Mouse (Mus musculus) testis, postnatal 10 days (tissue): ENCODE measurements at regions not wholly inside any gene's neighbourhood (a gene's known extent, or its start where the extent isn't known, plus 50 kb on each side); places are given as distances from the start of the nearest gene placed in this dataset.

Experiments used
- DNase-seq: peaks from one replicate; pipeline ENCODE4 v3.0.0; 2021; ENCODE audit warnings: low spot score

- DNase-seq, result no peak
These were observed 59.8 kb upstream of the Osmr start for GRCm38 (mm10) chr15:6934564-6934980.

GRCm38 (mm10) chr15:6941491-6941890 lies 66.7 kb upstream of the Osmr start:
- DNase-seq, result no peak

- DNase-seq, result no peak
These were observed 74.5 kb upstream of the Osmr start for GRCm38 (mm10) chr15:6949236-6949635.

- DNase-seq, result no peak
These were observed 74.9 kb upstream of the Osmr start for GRCm38 (mm10) chr15:6949686-6950085.

GRCm38 (mm10) chr15:6950503-6950902 lies 75.7 kb upstream of the Osmr start:
- DNase-seq, result no peak

DNA sequence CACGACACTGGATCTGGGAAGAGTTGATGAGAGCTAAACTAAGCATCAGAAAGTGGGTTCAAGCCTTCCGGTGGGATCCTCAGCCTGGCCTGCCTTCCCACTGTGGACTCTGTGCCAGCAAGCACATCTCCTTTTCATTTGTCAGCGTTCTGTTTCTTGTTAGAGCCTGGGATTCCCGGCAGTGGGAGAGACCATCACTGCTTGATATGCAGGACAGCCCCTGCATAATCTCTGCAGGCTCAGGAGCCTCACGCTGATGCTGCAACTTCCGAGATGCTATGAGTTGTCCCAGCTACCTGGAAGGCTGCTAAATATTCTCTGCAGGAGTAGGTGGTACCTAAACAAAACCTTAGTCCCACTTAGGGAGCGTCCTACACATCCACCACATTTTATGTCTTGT lies 78.8 kb upstream of the Osmr start:
- DNase-seq, result no peak

DNA sequence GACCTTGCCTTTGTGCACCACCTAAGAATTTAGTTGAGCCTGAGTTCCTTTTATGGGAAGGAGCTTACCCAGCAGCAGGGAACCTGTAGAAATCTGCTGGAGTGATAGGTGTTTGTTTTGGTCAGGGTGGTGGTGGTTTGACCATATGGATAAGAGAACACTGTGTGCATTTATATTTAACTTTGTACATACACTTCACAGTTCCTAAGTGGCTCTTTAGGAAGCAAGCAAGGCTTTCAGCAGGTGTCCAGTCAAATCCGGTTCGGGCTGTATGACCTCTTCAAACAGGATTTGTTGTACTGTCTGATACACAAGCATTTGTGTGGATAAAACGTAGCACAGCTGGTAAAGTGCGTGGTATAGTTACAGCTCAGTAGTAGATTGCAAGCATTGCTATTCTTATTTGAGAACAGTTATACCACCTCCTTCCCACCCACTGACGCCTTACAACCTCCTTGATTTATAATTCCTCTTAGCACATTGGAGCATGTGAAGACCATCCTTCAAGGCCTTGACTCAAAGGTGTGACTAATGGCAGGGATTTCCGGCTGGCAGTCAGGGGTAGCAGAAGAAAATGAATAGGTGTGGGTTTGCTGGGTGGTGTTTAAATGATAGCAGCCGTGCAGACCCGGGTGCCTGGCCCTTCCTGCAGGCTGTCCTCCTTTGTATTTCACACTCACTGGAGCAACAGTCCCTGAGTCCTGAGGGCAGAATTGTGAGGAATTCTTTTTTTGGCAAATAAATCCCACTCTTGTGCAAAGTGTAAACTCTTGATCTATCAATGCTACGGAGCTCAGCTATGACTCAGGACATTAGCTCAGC lies 79.4 kb upstream of the Osmr start:
- no peak for DNase-seq

DNA sequence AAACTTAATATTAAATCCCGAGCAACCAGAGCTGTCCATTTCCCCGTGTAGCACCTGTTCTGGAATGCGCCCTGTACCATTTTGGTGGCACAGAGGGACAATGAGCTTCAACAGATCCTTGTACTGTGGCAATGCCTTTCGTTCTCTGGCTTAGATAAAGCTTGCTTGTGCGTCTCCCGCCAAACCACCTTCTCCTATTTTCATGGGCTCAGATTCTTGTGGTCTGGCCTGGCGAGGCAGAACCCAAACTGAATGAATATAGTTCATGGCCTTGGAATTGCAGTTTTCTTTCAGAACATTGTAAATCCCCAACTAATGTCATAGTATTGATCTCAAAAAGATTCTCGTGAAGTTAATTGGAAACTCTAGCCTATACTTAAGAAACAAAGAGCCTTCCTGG lies 85.1 kb upstream of the Osmr start:
- no peak for DNase-seq

GRCm38 (mm10) chr15:6960753-6961746 lies 86.3 kb upstream of the Osmr start:
- DNase-seq, result no peak

DNA sequence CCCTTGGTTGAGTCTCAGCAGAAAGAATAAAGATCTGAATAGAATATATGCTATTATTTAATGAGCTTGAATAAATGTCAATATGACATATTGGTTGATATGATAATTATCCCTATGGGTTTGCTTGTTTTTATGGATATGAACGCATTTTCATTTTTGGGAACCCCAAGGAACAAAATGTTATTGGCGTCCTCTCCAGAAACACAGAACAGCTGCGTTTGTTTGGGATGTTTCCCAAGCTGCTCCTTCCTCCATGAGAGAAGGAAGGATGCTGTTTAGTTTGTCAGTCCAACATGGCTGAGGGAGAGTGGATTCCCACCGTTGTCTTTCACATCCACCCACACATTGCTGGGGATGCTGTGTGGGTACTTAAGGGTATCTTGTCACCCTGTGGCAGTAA lies 89.9 kb upstream of the Osmr start:
- DNase-seq, result no peak

DNA sequence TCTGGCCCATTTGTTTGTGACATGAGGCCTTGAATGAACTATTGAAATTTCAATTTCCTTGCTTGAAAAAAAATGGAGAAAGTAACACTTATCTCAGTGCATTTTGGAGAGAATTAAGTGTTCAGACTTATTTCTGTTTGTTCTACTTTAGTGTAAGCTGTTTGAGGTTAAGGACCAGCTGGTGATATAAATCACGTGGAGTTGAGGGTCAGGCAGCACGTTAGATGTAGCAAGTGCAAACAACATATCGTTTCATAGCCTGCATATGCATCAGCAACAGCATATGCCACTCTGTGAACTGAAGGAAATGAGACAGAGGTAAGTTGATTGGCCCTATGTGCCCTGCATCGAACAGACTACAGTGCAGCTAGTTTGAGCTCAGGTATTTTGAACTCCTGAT lies 90.7 kb upstream of the Osmr start:
- DNase-seq, result no peak

GRCm38 (mm10) chr15:6974410-6974809 lies 99.6 kb upstream of the Osmr start:
- DNase-seq, result no peak

DNA sequence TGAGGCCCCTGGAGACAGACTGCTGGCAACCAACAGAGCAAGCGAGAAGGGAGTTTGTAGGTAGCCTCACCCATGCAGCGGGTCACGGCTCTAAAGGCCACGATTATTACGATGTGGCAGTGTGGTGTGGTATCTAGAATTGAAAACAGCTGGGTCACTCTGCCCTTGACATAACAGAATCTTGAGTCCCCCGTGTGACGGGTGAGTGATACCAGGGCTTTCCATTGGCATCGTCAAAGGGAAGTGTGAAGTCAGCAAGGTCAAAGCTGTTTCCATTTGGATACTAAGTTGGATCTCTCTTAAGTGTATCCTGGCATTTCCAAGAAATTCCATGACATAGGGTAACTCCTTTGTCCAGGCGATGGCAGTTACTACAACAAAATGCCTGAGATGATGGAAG lies 106.7 kb upstream of the Osmr start:
- DNase-seq, result no peak

- no peak for DNase-seq
These were observed 107.1 kb upstream of the Lifr start for GRCm38 (mm10) chr15:6983320-6983719.

DNA sequence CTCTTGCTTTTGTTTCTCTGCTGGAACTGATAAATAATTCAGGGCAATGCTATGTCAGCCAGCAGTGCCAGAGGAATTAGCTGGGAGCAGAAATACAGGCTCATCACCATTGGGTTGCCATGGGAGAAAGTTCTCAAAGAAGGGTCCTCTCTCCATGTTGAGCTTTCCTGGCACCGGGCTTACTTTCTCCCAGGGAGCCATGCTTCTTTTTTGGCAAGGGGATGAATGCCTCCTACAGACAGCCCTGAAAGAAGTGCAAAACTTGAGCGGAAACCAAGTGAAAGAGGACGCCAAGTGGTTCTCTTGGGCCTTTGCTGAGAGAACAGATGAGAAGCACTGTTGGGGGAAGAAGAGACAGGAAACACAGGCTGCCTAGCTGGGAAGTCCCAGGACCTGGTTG lies 102.2 kb upstream of the Lifr start:
- no peak for DNase-seq

GRCm38 (mm10) chr15:6989094-6989493 lies 101.3 kb upstream of the Lifr start:
- no peak for DNase-seq

DNA sequence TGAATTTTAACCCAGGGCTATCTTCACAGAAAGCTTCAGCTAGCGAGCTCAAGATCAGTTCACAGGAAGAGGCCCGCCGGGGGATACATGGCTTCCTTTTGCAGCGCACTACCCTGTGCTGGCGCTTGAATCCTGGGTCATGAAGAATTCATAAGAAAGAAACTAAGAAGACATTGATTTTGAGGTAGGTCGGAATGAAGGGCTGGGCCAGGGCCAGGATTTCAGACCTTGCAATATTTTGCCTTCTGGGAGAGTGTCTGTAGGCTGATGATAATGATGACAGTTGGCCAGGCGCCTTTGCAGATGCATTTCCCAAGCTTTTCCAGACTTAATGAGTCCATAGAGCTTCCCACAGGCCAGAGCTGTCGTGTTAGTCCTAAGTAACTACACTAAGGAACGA lies 97.2 kb upstream of the Lifr start:
- DNase-seq, result no peak

- no peak for DNase-seq
These were observed 95.2 kb upstream of the Lifr start for GRCm38 (mm10) chr15:6995246-6995645.

GRCm38 (mm10) chr15:6997871-6998270 lies 92.5 kb upstream of the Lifr start:
- no peak for DNase-seq

- DNase-seq, result no peak
These were observed 91.8 kb upstream of the Lifr start for GRCm38 (mm10) chr15:6998576-6999070.

DNA sequence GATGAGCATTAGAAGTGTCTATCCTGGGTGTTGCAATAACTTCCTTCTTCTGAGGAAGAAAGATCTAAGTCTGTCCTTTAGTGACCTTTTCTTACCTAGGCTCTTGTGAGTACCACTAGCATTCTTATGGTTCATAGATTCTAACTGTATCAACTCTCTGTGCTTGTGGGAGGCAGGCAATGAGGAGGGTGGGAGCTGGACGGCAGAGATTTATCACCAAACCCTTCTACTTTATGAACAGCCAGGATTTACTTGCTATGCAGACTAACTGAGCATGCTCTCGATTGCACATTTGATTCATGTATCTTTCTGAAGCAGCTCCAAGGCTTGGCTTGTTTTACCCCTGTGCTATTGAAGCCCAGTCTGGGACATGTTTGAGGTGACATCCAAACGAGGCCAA lies 90.7 kb upstream of the Lifr start:
- DNase-seq, result no peak

DNA sequence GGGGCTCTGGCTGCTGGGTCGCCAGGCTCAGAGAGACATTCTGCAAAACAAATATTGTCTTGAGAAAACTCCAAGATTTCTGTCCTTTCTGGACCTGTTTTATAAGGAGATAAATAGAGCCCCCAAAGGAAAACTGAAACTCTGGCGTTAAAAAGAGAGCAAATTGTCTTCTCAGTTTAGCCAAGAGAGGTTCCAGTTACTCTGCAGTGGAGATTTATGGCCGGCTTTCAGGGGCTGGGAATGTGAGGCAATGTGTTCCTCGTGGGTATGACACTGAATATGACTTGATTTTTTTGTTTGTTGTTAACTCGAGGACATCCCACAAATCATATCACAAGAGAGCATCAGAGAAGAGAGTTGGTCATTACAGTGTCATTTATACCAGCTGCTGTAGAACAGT lies 88.2 kb upstream of the Lifr start:
- no peak for DNase-seq

- no peak for DNase-seq
These were observed 87.1 kb upstream of the Lifr start for GRCm38 (mm10) chr15:7003311-7003710.
